Mouse (Mus musculus): ENCODE results near the gene H2al2a.

GRCm38 (mm10) chr2:17973246-17973645 lies 23.5 kb downstream of the H2al2a start:
- TF ChIP-seq CTCF (IDR thresholded peaks at IDR 0.05; ENCODE audit: low read depth) (no peak), EP300 (optimal IDR thresholded peaks at IDR 0.05) (no peak)

Measured in stomach, postnatal 0 days (tissue).